Mouse (Mus musculus) cerebellum, adult 11 months (tissue): ENCODE measurements at regions not wholly inside any gene's neighbourhood (a gene's known extent, or its start where the extent isn't known, plus 50 kb on each side); places are given as distances from the start of the nearest gene placed in this dataset.
"Not testable (repeated sequence)": the region's sequence is repeated elsewhere in the genome, so short reads cannot be mapped to it uniquely, and the experiment has no call there.

Source experiments
- DNase-seq: peaks from one replicate; pipeline ENCODE4 v3.0.0; 2022

DNA sequence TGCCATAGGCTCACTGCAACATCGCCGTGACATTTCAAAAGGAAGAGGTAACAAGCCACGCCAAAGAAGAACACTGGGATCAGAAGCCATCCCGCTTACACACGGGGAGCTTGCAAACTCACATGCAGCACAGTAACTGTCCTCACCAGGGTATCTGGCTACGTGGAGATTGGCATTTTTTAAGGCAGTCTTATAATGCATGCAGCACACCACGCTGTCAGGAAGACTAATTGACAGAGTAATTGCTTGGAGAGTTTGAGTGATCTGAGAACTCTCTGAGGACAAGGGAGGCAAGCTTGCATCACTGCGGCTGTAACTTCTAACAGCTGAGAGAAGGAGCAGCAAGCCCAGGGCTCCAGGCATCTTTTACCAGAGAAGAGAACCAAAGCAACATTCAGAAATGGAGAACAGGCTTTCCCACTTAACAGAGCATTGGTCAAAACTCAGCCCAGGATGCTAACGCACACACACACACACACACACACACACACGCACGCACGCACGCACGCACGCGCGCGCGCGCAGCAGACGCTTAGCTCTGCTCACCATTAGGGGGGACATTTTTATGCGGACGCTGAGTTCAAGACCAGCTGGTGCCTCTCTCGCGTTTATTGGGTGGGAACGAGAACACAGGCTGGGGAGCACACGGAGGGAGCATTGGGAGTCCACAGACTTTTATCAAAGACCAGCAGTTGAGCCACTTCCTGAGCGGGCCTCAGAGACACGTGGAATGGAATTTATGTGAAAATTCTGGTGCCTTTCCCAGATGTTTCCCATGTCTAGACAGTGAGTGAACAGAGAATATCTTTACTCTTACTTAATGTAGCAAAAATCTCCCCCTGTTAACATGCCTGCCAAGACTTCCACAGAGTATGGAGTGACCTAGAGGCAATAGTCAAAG, 66.6 kb downstream of the 1700129C05Rik start:
- no peak for DNase-seq

DNA sequence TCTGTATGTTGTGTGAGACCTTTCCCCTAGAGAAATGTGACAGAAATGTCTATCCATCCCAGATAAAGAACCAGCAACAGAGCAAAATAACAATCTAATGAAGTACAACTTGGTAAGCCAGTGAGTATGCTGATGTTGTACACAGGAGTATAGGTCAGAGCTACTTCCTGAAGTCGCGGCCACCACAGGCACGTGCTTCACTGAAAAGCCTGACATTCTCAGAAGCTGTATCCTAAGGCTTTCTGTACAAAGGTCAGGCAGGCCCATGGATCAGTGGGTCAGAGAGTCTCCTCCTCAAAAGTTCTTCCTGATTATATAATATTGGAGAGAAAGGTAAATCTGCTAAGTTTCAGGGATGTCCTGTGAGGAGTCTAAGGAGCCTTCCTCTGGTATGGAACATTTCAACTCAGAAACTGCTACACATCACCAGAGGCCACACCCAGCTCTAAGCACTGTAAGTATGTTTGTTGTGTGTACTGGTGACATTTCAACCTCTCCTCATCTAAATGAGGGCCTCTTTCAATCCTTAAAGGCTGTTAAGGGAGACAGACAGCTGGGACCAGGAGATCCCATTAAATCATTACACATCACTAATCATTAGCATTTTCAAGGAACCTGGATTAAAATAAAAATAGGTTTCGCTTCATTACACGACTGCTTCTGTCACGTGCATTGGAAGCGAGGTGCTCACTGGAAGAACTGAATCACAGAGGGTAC, 70.2 kb downstream of the 1700129C05Rik start:
- DNase-seq: no peak

DNA sequence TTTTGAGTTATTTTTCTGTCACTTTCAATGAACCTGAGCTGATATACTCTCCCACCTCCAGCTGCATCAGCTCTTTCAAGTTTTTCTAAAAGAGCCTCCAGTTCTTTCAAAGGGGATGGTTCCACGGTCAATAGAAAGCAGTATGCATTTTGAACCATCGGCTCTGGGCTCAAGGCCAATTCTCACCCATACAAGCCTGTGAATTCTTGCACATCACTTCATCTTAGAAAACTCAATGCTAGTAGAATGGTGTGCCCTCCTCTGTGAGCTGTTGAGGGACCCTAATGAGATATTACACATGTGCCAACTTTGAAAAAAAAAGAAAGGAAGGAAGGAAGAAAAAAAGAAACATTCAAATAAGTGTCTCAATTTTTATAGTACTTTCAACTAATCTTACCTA, 72.6 kb downstream of the 1700129C05Rik start:
- no peak for DNase-seq

DNA sequence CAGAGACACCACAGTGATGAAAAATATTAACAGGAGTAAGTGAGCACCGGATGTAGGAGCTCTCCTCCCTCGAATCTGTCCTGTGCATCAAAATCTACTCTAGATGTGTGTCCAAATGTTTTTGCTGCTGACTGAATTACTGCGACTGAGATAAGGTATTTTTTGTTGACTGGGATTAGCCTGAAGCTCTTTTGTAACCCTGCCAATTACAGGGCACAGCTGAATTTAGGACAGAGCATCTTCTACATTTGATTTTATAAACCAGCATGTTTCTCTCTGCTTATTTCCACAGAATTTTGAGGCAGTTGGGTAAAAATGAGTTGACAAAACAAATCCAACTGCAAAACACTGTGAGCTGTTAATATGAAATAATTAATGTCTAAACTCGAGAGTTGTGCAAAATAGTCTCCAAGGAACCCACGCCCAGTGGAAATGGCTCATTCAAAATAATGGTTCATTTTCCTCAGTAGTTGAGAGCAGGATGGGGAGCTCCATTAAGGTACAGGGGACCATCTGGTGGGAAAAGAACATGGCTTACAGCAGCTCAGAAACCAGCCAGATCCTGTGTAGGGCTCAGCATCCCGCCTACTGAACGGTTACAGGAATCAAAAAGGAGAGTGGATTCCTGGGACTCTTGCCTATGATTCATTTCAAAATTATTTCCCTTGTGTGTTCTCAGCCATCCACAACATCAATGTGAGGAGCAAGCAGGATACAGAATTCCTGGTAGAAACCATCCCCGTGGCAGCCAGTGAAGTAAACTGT, 76.1 kb downstream of the 1700129C05Rik start:
- DNase-seq: no peak

DNA sequence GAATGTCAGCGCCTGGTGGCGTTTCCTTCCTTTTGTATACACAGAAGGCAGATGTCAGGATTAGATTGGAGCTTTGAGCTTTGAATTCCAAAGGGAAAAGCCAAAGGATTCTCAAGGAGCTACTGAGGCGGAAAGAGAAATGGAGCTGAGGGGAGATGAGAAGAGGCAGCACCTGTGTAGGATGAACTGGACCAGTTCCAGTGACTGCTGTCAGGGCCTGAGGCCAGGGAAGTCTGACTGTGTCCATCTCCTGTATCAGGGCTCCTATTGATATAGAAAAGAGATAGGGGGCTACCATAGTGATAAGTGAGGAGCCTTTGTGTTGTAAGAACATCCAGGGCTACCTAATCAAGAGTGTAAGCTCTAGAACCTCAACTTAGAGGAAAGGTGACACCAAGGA, 79.5 kb downstream of the 1700129C05Rik start:
- no peak for DNase-seq

DNA sequence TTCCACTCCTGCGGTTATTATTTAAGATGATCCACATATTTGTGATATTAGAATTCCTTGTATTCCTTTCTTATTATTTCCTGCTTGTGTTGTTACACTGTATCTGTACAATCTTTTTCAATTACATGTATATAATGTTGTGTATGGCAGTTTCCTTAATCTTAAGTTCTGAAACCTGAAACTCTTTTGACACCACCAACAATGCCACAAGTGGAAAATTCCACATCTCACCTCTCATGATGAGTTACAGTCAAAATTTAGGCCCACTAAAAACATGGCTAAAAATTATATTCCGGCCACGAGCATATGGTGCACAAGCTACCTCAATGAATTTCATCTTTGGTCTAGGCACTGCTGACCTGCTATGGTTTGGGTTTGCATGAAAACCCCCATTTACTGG, 85.9 kb downstream of the 1700129C05Rik start:
- DNase-seq: no peak

DNA sequence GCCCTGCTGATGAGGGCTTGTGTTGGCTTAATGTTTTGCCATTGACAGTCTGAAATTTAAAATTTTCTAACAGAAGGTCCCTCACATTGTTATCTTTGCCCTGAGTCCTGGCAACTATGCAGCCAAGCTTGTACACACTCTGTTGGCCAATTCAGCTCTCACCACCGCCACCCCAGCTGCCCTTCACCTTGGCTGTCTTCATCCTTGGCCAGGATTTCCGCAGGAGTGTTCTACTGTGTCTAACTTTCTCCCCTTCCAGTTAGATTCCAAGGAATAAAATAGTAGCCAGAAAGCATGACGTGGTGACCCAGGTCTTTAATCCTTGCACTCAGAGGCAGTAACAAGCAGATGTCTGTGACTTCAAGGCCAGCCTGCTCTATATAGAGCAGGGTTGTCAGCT, 87.4 kb downstream of the 1700129C05Rik start:
- DNase-seq: no peak

DNA sequence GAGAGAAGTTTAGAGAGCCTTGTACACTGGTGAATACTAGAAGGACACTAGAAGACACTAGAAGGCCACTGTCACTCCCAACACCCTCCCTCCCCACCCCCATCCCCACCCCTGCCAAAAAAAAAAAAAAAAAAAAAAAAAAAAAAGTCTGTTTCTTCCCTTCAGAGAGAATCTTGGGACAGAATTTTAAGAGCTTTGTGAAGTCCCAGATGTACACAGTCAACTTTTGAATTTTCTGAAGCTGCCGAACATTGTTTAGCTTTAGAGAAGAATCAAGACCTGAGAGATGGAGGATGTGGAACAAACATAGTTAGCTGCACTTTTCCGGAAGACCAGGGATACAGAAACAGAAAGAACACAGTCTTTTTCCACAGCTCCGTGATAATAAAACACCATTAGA, 90.3 kb downstream of the 1700129C05Rik start:
- no peak for DNase-seq

DNA sequence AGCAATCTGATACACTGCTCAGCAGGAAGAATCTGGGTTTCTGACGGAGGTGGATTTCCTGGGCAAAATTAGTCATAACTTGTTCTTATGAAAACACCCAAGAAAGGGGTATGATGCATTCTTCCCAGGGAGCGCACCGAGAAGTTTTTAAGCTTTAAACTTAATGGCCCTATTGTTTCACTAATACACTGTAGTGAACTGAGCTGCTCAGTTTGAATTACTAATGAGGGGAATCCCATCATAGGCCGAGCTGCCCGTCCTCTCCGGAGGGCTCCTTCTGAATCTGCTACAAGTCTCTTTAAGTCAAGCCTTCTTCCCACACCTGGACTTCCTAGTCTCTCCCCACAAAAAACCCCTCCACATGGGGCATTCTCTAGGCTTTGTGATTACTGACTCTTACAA, 91.2 kb downstream of the 1700129C05Rik start:
- DNase-seq: no peak

DNA sequence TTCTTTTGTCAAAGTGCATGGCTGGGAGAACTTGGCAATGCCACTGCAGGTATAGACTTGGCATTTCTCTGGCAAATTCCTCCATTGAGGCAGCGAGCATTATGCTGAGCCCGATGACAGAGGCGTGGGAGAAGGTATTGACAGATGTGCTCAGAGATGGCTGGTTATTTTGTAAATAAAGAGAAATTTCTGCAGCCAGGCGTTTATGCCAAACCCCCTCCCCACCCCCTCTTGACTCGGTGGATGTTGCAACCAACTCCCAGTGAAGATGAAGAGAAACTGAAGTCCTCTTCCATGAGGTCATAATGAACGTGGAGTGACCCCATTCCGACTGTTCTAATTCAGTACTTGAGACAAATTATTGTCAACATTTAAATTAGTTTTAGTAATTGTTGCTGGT, 97.0 kb downstream of the 1700129C05Rik start:
- no peak for DNase-seq

DNA sequence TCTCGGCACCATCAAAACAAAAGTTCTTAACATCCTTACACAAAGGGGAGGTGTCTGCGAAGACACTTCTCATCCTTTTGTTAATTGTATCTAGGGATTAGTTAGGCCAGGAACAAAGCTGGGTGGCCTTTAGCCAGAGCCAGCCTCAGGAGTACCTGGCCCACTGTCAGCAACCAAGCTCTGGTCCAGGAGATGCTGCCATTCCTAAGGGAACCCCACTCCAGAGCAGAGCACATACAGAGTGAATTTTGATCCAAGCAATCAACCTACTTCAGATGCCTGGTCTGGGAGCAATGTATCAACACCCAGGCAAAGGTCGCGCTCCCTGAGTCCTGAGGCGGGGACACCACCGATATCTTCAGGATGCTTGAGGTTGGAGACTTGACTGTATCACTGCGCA, 97.5 kb downstream of the 1700129C05Rik start:
- DNase-seq: no peak

DNA sequence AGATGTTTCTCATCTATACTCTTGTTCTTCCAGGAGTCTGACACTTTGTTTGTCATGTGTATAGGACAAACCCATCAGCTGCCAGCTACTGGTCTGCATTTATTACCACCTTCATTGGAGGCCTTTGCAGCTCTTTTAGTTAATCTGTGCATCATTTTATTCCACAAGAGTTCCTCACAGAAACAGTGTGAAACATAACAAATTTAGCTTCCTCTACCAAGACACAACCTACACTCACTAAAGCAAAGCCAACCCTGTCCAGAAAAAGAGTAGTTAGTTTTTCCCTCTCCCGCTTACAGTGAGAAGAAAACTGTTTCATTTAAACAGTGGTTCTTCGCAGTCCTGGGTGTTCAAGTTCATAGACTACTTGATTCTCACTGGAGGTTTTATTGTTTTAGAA, 100.5 kb downstream of the 1700129C05Rik start:
- no peak for DNase-seq

DNA sequence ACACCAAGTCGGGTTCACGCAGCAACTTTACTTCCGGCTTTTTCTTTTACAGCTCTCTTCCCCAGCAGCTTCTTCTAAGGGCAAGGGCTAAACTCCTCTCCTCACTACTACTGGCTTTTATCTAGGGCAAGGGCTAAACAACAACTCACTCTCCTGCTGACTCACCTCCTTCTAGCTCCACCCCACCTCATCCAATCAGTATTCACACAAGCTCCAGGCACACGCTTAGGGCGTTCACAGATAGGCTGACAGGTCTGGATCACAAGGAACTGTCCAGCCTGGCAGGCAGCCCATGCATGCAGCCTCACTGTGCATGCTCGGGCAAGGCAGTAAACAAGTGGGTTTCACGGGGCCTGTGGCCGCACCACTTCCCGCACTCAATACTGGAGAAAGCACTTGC, 116.9 kb downstream of the 1700129C05Rik start:
- DNase-seq: not testable (repeated sequence)

DNA sequence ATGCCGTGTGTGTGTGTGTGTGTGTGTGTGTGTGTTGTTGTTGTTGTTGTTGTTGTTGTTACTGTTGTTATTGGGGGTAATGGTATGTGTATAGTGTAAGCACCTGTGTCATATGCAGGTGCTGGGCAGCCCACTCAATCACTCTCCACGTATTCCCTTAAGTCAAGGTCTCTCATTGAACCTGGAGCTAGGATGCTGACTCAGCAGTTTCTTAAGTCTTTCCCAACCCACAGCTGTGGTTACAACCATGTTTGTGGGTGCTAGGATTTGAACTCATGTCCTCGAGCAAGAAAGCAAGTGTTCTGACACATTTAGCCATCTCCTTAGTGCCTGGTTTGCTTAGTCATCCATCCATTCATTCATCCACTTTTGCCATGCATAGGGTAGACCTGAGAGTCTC, 133.2 kb downstream of the 1700129C05Rik start:
- DNase-seq: no peak

DNA sequence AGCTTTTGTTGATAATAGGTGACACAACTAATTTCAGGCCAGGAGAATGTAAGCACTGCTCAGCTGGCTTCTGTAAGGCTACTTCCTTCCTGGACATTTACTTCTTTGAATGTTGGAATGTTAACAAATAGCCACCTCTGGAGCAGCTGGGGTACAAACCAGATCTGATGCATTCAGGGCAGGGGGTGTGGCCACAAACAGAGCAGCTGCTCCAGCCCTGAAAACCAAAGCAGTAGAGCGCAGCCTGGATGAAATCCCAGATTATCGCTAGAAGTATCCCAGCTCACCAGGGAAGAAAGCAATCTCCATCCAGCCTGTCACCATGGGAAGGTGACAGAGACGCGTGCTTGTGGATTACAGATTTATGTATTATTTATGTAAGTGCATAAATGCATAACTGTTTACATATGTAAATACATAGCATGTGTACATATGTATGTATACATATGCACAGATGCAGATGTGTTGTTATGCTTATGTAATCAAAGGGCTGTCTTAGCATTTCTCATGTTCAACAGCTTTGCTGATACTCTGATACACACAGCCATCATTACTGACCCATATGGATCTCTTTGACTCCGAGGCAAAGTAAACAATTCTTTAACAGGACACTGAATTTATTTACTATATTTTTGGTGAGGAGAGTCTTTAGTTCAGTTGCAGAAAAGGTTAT, 143.5 kb downstream of the 1700129C05Rik start:
- no peak for DNase-seq

DNA sequence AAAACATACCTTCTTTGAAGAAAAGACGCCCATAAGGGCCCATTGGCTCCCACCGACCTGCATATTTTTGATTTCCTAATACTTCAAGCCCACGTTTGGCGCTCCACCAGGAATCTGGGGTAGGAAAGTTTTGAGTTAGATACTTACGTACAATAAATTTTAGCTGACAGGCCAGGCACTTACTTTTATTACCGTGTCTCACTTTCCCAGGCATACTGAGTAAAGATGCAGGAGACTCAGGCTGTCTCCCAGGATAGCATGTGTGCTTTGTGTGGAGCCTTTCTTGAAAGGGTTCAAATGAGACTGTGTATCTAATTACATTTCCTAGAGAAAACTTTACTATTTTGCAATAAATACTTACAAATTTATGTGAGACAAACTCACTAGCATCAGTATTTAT, 147.7 kb downstream of the 1700129C05Rik start:
- DNase-seq: no peak

DNA sequence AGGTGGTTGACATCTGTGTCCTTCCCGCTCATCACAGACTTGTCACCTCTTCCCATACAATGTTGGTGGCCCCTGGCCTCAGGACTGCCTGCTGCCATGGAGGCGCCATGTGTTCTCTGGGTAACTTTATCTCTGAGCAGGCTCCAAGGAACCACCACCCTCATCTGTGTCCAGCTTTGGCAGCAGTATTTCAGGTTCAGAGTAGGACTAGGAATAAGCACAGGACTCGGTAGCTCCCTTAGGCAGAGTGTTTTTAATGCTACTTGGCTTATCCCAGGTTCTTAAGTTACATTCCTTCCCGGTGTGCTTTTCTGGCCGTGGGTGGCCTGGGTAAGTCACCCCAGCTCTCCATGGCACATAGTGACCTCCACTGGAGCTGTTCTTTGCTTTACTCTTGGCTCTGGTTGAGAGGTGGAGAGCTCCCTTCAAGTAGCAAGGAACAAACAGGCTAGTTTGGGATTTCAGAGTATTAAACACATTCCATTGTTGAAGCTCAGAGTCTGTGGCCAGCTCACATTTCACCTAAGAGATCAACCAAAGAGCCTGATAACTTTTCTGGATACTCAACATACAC, 153.0 kb downstream of the 1700129C05Rik start:
- DNase-seq: no peak

DNA sequence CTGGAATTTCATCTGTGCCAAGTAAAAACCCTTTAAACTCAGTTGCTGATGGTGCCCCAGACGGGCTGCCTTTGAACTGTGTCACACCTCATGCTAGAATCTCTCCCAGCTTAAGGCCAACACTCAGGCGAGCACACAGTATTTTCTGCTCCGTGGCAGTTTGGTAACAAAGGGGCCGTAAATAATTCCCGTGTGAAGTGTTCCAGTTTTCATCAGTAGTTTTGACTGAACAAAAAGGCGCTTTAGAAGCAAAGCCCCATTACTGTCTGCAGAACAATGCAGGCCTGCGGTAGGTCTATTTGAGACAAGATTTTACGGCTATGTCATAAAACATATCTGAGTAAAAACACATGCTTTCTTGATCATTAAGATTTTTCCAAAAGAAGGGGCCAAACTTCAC, 155.0 kb downstream of the 1700129C05Rik start:
- no peak for DNase-seq

DNA sequence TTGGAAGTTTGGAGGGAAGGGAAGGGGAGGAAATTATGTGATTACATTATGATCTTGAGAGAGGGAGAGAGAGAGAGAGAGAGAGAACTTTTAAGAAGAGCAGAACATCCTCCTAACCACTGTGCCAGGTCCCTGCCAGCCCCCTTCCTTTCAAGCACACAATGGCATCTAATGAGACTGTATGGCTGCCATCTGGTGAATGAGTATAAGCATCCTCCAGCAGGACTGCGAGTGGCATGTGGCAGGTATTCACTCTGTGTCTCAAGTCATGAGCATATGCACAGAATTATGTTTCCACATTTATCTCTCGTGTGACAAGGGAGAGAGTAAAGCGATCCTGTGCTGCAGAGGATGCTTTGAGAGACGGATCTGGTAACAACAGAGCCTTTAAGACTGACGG, 156.9 kb downstream of the 1700129C05Rik start:
- DNase-seq: no peak

DNA sequence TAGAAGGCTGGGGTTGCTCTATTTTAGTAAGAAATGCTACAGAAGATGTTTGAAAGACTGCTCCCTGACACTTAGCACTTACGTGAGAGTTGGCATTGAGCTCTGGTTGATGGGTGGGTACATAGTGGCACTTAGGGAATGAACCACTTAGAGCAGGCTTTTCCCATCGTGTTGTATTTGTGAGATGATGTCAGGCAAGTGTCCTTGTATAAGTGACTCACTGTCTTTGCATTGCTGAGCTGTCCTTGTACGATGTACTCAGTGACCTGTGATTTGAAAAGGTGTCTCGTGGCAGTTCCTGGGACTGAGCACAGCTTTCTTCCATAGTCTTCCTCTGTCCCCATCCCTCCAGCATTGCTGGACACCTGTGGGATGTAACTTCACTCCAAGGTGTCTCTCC, 165.9 kb downstream of the 1700129C05Rik start:
- no peak for DNase-seq

DNA sequence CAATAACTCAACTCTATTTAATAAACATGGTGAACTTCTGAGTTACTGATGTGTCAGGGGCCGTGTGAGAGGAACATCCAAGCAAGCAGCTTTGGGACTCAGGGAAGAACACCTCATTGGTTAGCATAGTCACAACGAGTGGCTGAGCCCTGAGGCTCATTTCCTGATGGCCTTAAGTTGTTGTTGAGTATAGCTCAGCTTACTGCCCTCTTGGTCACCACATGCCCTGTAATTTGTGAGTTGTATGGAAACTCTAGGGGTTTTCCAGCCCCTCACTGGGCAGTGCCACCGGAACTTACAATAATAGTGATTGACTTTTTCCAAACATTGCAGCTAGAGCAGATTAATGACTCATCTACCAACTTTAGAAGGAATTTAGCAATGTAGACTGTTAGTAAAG, 173.4 kb downstream of the 1700129C05Rik start:
- DNase-seq: no peak

DNA sequence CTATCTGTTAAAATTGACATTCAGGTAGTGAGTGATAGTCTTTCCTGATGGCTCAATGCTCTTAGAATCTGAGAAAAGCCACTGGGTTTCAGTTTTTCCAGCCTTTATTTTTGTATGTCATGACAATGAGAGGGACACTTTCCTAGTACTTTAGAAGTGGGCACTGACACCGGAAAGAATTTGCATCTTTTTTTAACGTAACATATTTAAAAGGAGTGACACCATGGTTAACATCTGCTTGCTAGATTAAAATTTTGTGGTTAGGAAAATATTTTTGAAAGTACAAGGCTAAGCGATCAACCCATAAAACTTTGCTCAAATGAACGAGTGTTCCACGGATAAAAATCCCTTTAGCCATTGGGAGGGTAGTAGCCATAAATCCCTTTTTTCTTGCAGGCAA, 174.7 kb downstream of the 1700129C05Rik start:
- DNase-seq: no peak

DNA sequence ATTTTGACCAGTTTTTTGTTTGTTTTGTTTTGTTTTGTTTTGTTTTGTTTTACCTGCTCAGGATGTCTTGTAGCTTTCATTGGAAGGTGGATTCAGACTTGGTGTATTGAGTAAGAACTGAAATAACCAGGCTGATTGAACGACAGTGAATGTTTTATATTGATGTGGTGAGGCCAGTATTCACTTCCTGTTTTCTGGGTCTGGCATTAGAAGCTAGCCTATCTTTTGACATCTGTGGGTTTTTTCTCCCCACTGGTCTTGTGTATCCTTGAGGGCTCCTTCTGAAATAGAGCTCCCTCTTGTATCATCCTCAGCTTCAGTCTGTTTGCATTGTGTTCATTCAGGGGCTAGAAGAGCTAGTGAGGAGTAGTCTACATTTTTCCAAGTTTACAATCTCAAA, 175.5 kb downstream of the 1700129C05Rik start:
- no peak for DNase-seq
